Mouse (Mus musculus): ENCODE data around the gene Phox2b. TPM values are rescaled to one million over a fixed set of nuclear protein-coding genes. Genes with fewer than 3 reads are reported as not detected.

Phox2b gene
- total RNA-seq (2023) = not detected

DNA sequence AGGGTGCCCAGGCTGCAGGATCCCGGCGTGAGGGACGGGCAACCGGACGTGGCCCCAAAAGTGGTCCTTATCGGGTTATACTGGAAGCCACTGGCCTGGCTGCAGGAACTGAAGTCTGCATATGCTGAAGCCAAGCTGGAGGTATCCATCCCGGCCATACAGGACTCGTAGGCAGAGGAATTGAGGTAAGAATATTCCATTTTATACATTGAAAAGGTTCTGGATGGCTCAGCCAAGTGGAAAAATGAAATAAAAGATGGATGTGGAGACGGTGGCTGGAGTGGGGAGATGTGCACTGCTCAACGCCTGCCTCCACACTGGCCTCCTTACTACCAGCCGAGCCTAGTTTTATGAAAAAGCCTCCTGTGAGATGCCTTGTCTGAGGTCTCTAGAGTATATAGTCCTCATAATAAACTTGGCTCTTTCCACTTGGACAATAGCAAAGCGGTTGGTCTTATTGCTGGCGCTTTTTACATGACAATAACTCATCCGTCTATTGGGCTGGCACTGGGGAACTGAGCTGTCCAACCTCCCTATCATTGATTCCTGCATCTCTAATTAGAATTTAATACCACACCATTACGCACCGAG, at the start of gene Phox2b:
TSS of gene Phox2b (minus strand) at position 569 of the 591 bp plus-strand sequence.

Other genes with a start within 250 kb of the Phox2b start
- 71.4 TPM for gene Tmem33, start 161.3 kb upstream of the Phox2b start, total RNA-seq (2023)
- 67.8 TPM for gene Slc30a9, start 207.7 kb upstream of the Phox2b start, total RNA-seq (2023)